27 mouse cellular contexts compared by ENCODE assay signal in genomic region chrX:134248202-134248601, GRCm38 (mm10). TPM values are rescaled to one million over a fixed set of nuclear protein-coding genes. Genes with fewer than 3 reads are reported as not detected.
DNase-seq lines count a peak whose midpoint lies in the region.
"Had no signal": no experiment of that assay in that cellular context is flagged by ENCODE, and none has a peak within 500 bp of the region (broad histone marks: within the 10 kb centered on the region; RNA-seq: fewer than 3 reads in every experiment).

No protein-coding gene starts in this region.

- no peaks in the 10 kb centered on the region for H3K27me3 ChIP-seq in heart, embryonic 10.5 days (ENCODE audit: insufficient read depth, poor library complexity, severe bottlenecking)
- H3K27me3 ChIP-seq: embryonic facial prominence, embryonic 15.5 days; forebrain, embryonic 15.5 days; heart, embryonic 15.5 days; hindbrain, embryonic 15.5 days; intestine, embryonic 15.5 days; neural tube, embryonic 15.5 days had no signal

- no peaks in the 10 kb centered on the region for H3K4me1 ChIP-seq in heart, embryonic 10.5 days
- H3K4me1 ChIP-seq: embryonic facial prominence, embryonic 15.5 days; forebrain, embryonic 15.5 days; heart, embryonic 15.5 days; hindbrain, embryonic 15.5 days; intestine, embryonic 15.5 days; limb, embryonic 12.5 days; neural tube, embryonic 15.5 days had no signal

- peaks cover 20% of the 10 kb centered on the region; the same call in 1 of the 2 replicates for H3K36me3 ChIP-seq in heart, embryonic 10.5 days
- H3K36me3 ChIP-seq: embryonic facial prominence, embryonic 15.5 days; forebrain, embryonic 15.5 days; heart, embryonic 15.5 days; hindbrain, embryonic 15.5 days; intestine, embryonic 15.5 days; limb, embryonic 12.5 days; neural tube, embryonic 15.5 days had no signal

- intact Hi-C loops in heart, postnatal 10 days (cut with DNase I) = no loop called here

- peak; percentile 5 to 18 for DNase-seq in heart, postnatal 10 days
- DNase-seq in heart, embryonic 10.5 days (ENCODE audit: low spot score) = no peak
- DNase-seq in kidney, postnatal 36 days = peak; percentile 16 to 33
- no peak for DNase-seq in kidney, adult 18-20 months
- DNase-seq in adrenal gland, postnatal 10 days = peak; percentile 55
- peak; percentile 80 for DNase-seq in testis, postnatal 10 days (ENCODE audit: low spot score)
- no peak for DNase-seq in MN1 (ENCODE audit: low spot score)
- DNase-seq: cerebellum, adult 8-10 months; cerebellum, postnatal 36 days; embryo, embryonic 11 days; gastrocnemius, postnatal 36 days; liver, postnatal 0 days; lung, postnatal 10 days; retina, postnatal 1 day; right cerebral cortex, postnatal 25 days; spleen, adult 18-20 months; thymus, postnatal 25 days had no signal

- no peak overlapping the region for H3K27ac ChIP-seq in heart, embryonic 10.5 days
- H3K27ac ChIP-seq: embryonic facial prominence, embryonic 15.5 days; forebrain, embryonic 15.5 days; heart, adult 2 months; heart, embryonic 15.5 days; hindbrain, embryonic 15.5 days; intestine, embryonic 15.5 days; limb, embryonic 12.5 days; neural tube, embryonic 15.5 days had no signal

- no peak overlapping the region for H3K4me3 ChIP-seq in heart, embryonic 10.5 days
- H3K4me3 ChIP-seq: embryonic facial prominence, embryonic 15.5 days; forebrain, embryonic 15.5 days; heart, adult 2 months; heart, embryonic 15.5 days; hindbrain, embryonic 15.5 days; intestine, embryonic 15.5 days; limb, embryonic 12.5 days; neural tube, embryonic 15.5 days had no signal

- WGBS in heart, embryonic 10.5 days = 49% methylated on average over 2 of the region's 2 CpGs

- H3K9me3 ChIP-seq in heart, embryonic 10.5 days = no peaks in the 10 kb centered on the region
- H3K9me3 ChIP-seq: embryonic facial prominence, embryonic 15.5 days; forebrain, embryonic 15.5 days; heart, embryonic 15.5 days; hindbrain, embryonic 15.5 days; intestine, embryonic 15.5 days; limb, embryonic 12.5 days; neural tube, embryonic 15.5 days had no signal

RNA-seq across cellular contexts. Expression of gene Nox1, which starts 26.4 kb away (rescaled TPM):
- total RNA-seq in heart, postnatal 10 days (2021) = not detected
- polyA plus RNA-seq in heart, embryonic 10.5 days (2016; fragmentation: Nextera tagmentation; extraction: Ambion mirVana) = 0.08 and 0.15 TPM in 2 replicates
- 1 to 10 TPM in 1 of 2 experiments, under 1 TPM in 1; 0.45 to 1.3 TPM for total RNA-seq in adrenal gland, postnatal 10 days (2021)
- polyA plus RNA-seq: embryonic facial prominence, embryonic 15.5 days; forebrain, embryonic 15.5 days; heart, adult 2 months; hindbrain, embryonic 15.5 days; limb, embryonic 12.5 days; midbrain, embryonic 11.5 days had no signal

RNA-seq across cellular contexts. Expression of gene Trmt2b, which starts 28.6 kb away (rescaled TPM):
- 10 to 100 TPM; 50.1 to 51.1 TPM for total RNA-seq in heart, postnatal 10 days (2021)
- 20.7 and 29.8 TPM in 2 replicates for polyA plus RNA-seq in heart, embryonic 10.5 days (2016; fragmentation: Nextera tagmentation; extraction: Ambion mirVana)
- total RNA-seq in adrenal gland, postnatal 10 days (2021) = 10 to 100 TPM; 31.2 to 35.7 TPM

RNA-seq across cellular contexts. Expression of gene Tmem35a, which starts 46.8 kb away (rescaled TPM):
- 10 to 100 TPM; 11.7 to 12.6 TPM for total RNA-seq in heart, postnatal 10 days (2021)
- 1.3 and 2.5 TPM in 2 replicates for polyA plus RNA-seq in heart, embryonic 10.5 days (2016; fragmentation: Nextera tagmentation; extraction: Ambion mirVana)
- total RNA-seq in adrenal gland, postnatal 10 days (2021) = 100 to 1,000 TPM in 1 of 2 experiments, 10 to 100 TPM in 1; 71.2 to 120 TPM
- total RNA-seq: megakaryocyte progenitor cell, adult 5-6 weeks had no signal

RNA-seq across cellular contexts. Expression of gene Cenpi, which starts 59.7 kb away (rescaled TPM):
- total RNA-seq in heart, postnatal 10 days (2021) = 1 to 10 TPM; 4.5 to 6.3 TPM
- polyA plus RNA-seq in heart, embryonic 10.5 days (2016; fragmentation: Nextera tagmentation; extraction: Ambion mirVana) = 28.8 and 33.0 TPM in 2 replicates
- 1 to 10 TPM; 4.8 to 8.3 TPM for total RNA-seq in adrenal gland, postnatal 10 days (2021)

Comparison
In these comparisons a context has a peak if more than half of its experiments do, and no peak if none do; other contexts are left out.
1. DNase-seq: peak in heart, postnatal 10 days (2 of 2), kidney, postnatal 36 days (2 of 2), adrenal gland, postnatal 10 days (single experiment) and testis, postnatal 10 days (single experiment); none in heart, embryonic 10.5 days (single experiment), kidney, adult 18-20 months (single experiment) and MN1 (single experiment).
2. RNA of gene Tmem35a, which starts 46.8 kb away (total RNA-seq): 71.2 to 120 TPM in adrenal gland, postnatal 10 days; 11.7 to 12.6 TPM in heart, postnatal 10 days; every median in the first group is over 4 times any median in the second.